Mouse (Mus musculus) intestine, embryonic 16.5 days (tissue): ENCODE measurements around the gene Dok3. TPM values are rescaled to one million over a fixed set of nuclear protein-coding genes. Genes with fewer than 3 reads are reported as not detected.
A peak's percentile ranks its signal among the peaks of the same experiment; 100 is the strongest.
"Not testable (repeated sequence)": the region's sequence is repeated elsewhere in the genome, so short reads cannot be mapped to it uniquely, and the experiment has no call there.

Experiments used
- ATAC-seq: fragments of 200-750 bp; cut with Nextera tagmentation; 2 replicates; pipeline ENCODE4 v1.8.0; 2017; ENCODE audit warnings: moderate TSS enrichment, moderate library complexity
- H3K27ac ChIP-seq: fragments of 300-500 bp; sonication (generic); 2 replicates; pipeline ENCODE4 v1.5.1; 2014; ENCODE audit warnings: mild to moderate bottlenecking, low read length
- H3K27me3 ChIP-seq: fragments of 300-500 bp; sonication (generic); replicated peaks from 2 replicates; pipeline ENCODE4 v1.6.1; 2014; ENCODE audit warnings: low read length, control low read depth, mixed read lengths; ENCODE audit not compliant: control insufficient read depth, insufficient read depth
- H3K36me3 ChIP-seq: fragments of 300-500 bp; sonication (generic); 2 replicates; pipeline ENCODE4 v1.6.1; 2014; ENCODE audit warnings: low read length, control low read depth; ENCODE audit not compliant: control insufficient read depth, insufficient read depth
- H3K4me1 ChIP-seq: fragments of 300-500 bp; sonication (generic); 2 replicates; pipeline ENCODE4 v1.6.1; 2014; ENCODE audit warnings: low read length, control low read depth, mixed read lengths; ENCODE audit not compliant: control insufficient read depth, insufficient read depth
- H3K4me2 ChIP-seq: fragments of 300-500 bp; sonication (generic); 2 replicates; pipeline ENCODE4 v1.6.1; 2014; ENCODE audit warnings: low read depth, low read length, control low read depth
- H3K4me3 ChIP-seq: fragments of 300-500 bp; sonication (generic); 2 replicates; pipeline ENCODE4 v1.5.1; 2014; ENCODE audit warnings: mild to moderate bottlenecking, low read length
- H3K9ac ChIP-seq: fragments of 300-500 bp; sonication (generic); 2 replicates; pipeline ENCODE4 v1.6.1; 2014; ENCODE audit warnings: low read depth, low read length
- H3K9me3 ChIP-seq: fragments of 300-500 bp; sonication (generic); 2 replicates; pipeline ENCODE4 v1.6.1; 2016; ENCODE audit warnings: low read length, control low read depth; ENCODE audit not compliant: control insufficient read depth
- WGBS: fragments of 180-500 bp; shearing (Covaris S2); extraction: QIAGEN DNeasy Blood & Tissue Kit; methylation state at CpG from one replicate; pipeline ENCODE4 v1.1.7; 2014; 5-methylcytosine and 5-hydroxymethylcytosine counted together
- polyA plus RNA-seq: library from polyadenylated mRNA; unstranded; fragments of >200 nt; fragmentation: Nextera tagmentation; extraction: Ambion mirVana; gene quantifications from 2 replicates; pipeline ENCODE4 v1.2.1, GENCODE M21; 2015

Dok3 gene
- polyA plus RNA-seq, 1 experiment from 2014 or later, result 2.7 TPM

DNA sequence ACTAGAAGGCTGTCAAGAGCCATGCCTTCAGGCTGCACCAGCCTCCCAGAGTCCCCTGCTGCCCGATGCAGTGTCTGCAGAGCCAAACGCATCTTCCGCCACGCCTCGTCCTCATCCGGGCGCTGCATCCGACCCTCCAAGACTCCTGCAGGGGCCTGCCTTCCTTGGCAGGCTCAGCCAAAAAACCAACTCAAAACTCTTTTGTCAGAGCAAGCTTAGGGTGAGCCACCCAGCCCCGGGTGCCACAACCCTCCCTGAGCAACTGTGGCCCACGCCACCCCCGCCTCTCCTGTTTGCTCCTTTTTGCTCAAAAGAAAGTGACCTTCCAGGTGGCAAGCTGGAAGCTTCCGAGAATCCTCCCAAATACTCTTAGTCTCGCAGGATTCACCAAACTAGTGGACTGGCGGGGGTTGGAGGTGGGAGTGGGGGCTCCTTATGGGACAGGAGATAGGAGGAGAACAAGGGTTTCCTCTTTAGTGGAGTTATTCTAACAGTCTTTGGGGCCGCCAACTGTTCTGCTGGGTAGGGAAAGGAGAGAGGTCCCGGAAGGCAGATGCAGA is 40.7 kb upstream of the Dok3 start:
- Histone ChIP-seq H3K9ac (peak overlapping the region; percentile 98), H3K9me3 (0 out of 2 replicates have a peak, but pooled peaks cover 5% of the 10 kb centered on the region), H3K4me1 (peaks cover 8% of the 10 kb centered on the region), H3K4me3 (peak overlapping the region; percentile 89), H3K27me3 (no peaks in the 10 kb centered on the region), H3K4me2 (peak overlapping the region; percentile 95), H3K27ac (peak overlapping the region; percentile 79), H3K36me3 (peaks cover 3% of the 10 kb centered on the region; the same call in 1 of the 2 replicates)
- WGBS, result 6% methylated on average over 16 of the region's 16 CpGs
- no peak for ATAC-seq

DNA sequence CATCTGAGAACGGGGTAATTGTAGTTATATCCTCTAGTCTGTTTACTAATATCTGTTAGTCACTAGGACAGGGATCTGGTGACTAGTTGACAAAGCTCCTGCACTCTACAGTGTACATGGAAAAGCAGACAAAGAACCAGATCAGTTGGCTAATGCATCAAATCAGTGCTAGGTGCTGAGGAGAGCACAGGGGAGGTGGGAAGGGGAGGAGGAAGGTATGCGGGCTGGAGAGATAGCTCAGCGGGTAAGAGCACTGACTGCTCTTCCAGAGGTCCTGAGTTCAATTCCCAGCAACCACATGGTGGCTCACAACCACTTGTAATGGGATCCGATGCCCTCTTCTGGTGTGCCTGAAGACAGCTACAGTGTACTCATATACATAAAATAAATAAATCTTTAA is 39.4 kb upstream of the Dok3 start:
- H3K27ac ChIP-seq, H3K4me3 ChIP-seq, H3K4me1 ChIP-seq, ATAC-seq, H3K36me3 ChIP-seq, H3K4me2 ChIP-seq, H3K9ac ChIP-seq, H3K27me3 ChIP-seq, H3K9me3 ChIP-seq: not testable (repeated sequence)
- 86% methylated on average over 4 of the region's 4 CpGs for WGBS

DNA sequence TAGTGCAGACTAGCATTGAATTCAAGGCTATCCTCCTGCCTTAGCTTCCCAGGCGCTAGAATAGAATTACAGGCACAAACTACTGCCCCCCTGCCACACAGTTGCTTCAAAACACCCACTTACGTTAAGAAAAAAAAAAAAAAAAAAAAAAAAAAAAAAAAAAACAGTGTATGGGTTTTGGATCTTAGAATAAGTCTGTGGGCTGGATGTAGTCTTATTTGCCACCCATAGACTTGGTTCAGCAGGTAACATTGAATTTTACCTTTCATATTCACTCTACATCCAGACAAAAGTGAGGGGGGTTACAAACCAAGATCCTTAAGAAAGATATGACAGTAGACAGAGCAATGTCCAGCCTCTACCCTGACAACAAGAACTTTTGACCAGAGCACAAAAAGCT is 38.9 kb upstream of the Dok3 start:
- Histone ChIP-seq H3K36me3 (peaks cover 3% of the 10 kb centered on the region; the same call in 1 of the 2 replicates), H3K27ac (no peak overlapping the region), H3K9me3 (no peaks in the 10 kb centered on the region), H3K4me3 (no peak overlapping the region), H3K9ac (no peak overlapping the region), H3K27me3 (no peaks in the 10 kb centered on the region), H3K4me2 (no peak overlapping the region), H3K4me1 (peaks cover 8% of the 10 kb centered on the region)
- WGBS, result 86% methylated on average over 2 of the region's 2 CpGs
- ATAC-seq, result no peak

DNA sequence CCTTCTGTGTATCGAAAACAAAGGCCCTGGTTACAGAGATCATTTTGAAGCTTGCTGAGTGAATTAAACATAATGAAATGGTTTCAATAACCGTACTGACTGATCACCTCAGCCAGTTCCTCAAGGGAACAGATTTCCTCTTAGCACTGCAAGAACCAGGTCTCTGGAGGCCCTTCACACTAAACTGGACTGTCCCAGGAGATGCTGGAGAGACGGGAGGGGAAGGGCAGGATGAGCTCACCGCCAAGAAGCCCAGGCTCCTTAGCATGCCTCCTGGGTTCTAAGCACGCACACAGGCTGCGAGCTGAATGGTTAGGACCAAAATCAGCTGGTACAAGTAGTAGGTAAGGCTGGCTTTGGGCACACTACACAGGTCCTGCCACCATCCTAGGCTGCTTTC is 37.9 kb upstream of the Dok3 start:
- H3K4me3 ChIP-seq, result no peak overlapping the region
- H3K36me3 ChIP-seq, result peaks cover 3% of the 10 kb centered on the region; the same call in 1 of the 2 replicates
- H3K4me1 ChIP-seq, result peaks cover 8% of the 10 kb centered on the region
- WGBS, result 88% methylated on average over 6 of the region's 6 CpGs
- no peak overlapping the region for H3K4me2 ChIP-seq
- no peaks in the 10 kb centered on the region for H3K27me3 ChIP-seq
- no peak overlapping the region for H3K27ac ChIP-seq
- ATAC-seq, result no peak
- H3K9ac ChIP-seq, result no peak overlapping the region
- no peaks in the 10 kb centered on the region for H3K9me3 ChIP-seq

DNA sequence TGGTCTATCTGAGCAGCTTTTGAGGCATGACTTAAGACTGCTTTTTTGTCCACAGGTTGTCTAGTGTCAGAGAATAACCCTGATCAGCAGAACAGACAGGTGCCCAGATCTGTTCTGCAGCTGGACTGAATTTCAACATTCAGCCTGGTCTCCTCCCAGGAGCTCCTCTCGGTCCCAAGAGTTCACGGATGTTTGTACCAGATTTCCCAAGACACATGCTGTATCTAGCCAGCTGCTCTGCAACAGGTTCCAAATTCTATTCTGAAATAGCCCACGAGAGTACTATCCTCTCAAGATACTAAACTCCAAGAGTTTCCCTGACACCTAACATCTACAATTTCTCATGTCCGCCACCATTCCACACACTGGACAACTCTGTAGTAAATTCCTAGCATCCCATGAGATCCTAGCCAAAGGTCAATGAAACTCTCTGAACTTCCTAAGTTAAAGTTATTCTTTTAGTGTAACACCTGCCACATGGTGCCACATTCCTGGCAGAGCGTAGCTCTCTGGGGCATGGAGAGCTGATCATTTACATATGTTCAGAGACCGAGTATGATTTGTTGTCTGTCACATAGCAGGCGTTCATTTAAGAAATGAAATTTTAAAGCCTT is 34.3 kb upstream of the Dok3 start:
- no peaks in the 10 kb centered on the region for H3K4me1 ChIP-seq
- H3K4me3 ChIP-seq, result no peak overlapping the region
- no peaks in the 10 kb centered on the region for H3K9me3 ChIP-seq
- H3K4me2 ChIP-seq, result no peak overlapping the region
- H3K36me3 ChIP-seq, result peaks cover 3% of the 10 kb centered on the region; the same call in 1 of the 2 replicates
- ATAC-seq, result no peak
- WGBS, result 85% methylated on average over 7 of the region's 7 CpGs
- H3K9ac ChIP-seq, result no peak overlapping the region
- no peak overlapping the region for H3K27ac ChIP-seq
- no peaks in the 10 kb centered on the region for H3K27me3 ChIP-seq

DNA sequence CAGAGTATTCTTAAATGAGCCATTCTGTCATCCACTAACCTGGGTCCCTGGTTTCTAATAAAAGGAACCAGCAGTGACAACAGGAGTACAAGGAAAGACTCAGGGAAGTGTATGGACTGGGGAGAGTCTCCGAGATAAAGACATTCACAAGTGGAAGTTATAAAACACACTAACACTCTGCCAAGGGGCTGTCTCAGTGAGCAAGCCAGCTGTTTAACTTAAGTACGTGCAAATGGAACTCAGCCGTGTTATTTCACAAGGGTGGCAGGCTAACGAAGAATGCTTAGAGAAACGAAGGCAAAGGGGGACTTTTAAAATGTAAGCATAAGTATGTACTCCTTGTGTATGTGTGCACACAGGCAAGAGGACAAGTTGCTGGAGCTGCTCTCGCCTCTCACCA is 28.4 kb upstream of the Dok3 start:
- Histone ChIP-seq H3K9me3 (no peaks in the 10 kb centered on the region), H3K36me3 (peaks cover 12% of the 10 kb centered on the region; the same call in 1 of the 2 replicates), H3K27ac (no peak overlapping the region), H3K4me3 (no peak overlapping the region), H3K4me2 (no peak overlapping the region), H3K27me3 (no peaks in the 10 kb centered on the region), H3K4me1 (no peaks in the 10 kb centered on the region), H3K9ac (no peak overlapping the region)
- 71% methylated on average over 6 of the region's 6 CpGs for WGBS
- no peak for ATAC-seq

DNA sequence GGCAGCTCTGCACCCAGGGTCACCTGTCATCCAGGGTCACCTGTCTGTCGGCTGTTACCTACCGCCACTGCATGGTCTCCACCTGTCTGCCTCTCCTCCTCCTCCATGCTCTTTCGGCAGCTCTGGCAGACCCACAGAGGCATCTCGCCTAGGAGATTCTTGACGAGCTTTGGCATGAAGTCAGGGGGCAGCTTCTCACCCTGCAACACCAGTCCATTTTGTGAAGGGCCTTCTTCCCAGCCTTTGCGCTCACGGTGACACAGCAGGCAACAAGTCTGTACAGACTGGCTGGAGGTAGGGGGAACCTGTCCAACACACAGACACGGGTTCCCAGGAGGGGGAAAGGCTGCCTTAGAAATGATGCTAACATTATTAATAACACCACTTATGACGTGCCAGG is 26.8 kb upstream of the Dok3 start:
- 90% methylated on average over 9 of the region's 9 CpGs for WGBS
- Histone ChIP-seq H3K4me2 (no peak overlapping the region), H3K27me3 (no peaks in the 10 kb centered on the region), H3K4me3 (no peak overlapping the region), H3K9ac (no peak overlapping the region), H3K4me1 (no peaks in the 10 kb centered on the region), H3K36me3 (peaks cover 12% of the 10 kb centered on the region; the same call in 1 of the 2 replicates), H3K9me3 (no peaks in the 10 kb centered on the region), H3K27ac (no peak overlapping the region)
- no peak for ATAC-seq

DNA sequence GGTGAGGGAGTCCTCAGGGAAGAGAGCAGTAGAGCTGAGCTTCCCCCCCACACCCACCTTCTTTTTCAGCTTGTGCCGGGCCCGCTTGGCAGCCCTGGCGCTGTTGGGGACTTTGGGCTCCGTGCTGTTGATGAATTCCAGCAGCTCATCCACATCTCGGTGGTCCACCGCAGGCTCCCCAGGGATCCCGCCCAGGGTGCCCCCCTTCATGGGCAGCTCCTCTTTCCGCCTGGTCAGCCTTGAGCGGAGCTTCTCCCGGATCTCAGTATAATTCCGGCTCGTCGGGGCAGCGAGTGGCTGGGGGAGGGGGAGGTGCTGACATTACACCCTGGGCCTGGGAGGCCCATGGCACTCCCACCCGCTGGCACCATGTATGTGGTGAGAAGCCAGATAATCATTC is 20.0 kb upstream of the Dok3 start:
- Histone ChIP-seq H3K27ac (no peak overlapping the region), H3K4me2 (no peak overlapping the region), H3K9me3 (no peaks in the 10 kb centered on the region), H3K27me3 (no peaks in the 10 kb centered on the region), H3K9ac (no peak overlapping the region), H3K4me1 (no peaks in the 10 kb centered on the region), H3K36me3 (peaks cover 3% of the 10 kb centered on the region), H3K4me3 (no peak overlapping the region)
- 86% methylated on average over 15 of the region's 15 CpGs for WGBS
- ATAC-seq, result no peak

DNA sequence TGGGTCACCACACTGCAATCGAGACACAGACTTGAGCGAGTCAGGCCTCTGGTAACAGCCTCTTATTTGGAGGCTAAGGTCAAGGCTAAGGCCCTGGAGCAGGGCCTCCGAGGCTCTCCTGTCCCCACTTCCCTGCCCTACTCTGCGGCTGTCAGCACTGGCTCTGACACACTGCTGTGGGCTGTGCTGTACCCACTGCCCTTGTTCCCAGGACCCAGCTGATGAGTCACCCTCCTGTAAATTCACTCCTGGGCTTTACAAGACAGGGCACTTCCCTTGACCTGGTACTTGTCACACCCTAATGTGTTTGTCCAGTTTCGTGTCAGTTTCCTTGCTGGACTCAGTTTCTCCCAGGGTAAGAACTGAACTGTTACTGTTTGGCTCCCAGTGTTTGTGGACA is 19.3 kb upstream of the Dok3 start:
- Histone ChIP-seq H3K4me2 (no peak overlapping the region), H3K27ac (no peak overlapping the region), H3K4me3 (no peak overlapping the region), H3K9ac (no peak overlapping the region), H3K36me3 (peaks cover 5% of the 10 kb centered on the region), H3K4me1 (no peaks in the 10 kb centered on the region), H3K9me3 (no peaks in the 10 kb centered on the region), H3K27me3 (no peaks in the 10 kb centered on the region)
- no peak for ATAC-seq
- 90% methylated on average over 5 of the region's 5 CpGs for WGBS

DNA sequence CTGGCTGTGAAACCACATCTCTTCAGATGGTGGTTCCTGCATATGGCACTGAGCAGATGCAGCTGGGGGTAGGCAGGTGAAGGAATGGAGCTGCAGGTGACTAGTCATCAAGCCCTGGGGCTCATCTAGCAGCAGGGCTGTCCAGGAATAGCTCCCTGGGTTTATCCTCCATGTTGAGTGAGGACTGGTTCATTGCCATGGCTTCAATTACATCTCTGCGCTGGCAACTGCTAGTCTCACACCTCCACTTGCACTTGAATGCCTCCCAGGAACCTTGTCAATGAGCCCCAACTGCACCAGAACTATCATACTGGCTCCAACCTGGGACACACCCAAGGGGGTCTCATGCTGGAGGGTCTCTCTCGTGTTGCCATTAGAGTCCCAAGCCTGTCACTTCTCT is 18.8 kb upstream of the Dok3 start:
- ATAC-seq, result no peak
- H3K9ac ChIP-seq, result no peak overlapping the region
- H3K36me3 ChIP-seq, result peaks cover 5% of the 10 kb centered on the region
- no peaks in the 10 kb centered on the region for H3K27me3 ChIP-seq
- WGBS, result 96% methylated on average over 2 of the region's 2 CpGs
- no peak overlapping the region for H3K4me3 ChIP-seq
- no peak overlapping the region for H3K27ac ChIP-seq
- no peak overlapping the region for H3K4me2 ChIP-seq
- H3K9me3 ChIP-seq, result no peaks in the 10 kb centered on the region
- H3K4me1 ChIP-seq, result no peaks in the 10 kb centered on the region
